Mouse (Mus musculus) liver, embryonic 13.5 days (tissue): ENCODE data around the gene Prl. TPM values are rescaled to one million over a fixed set of nuclear protein-coding genes. Genes with fewer than 3 reads are reported as not detected.
"Not testable (repeated sequence)": the region's sequence is repeated elsewhere in the genome, so short reads cannot be mapped to it uniquely, and the experiment has no call there.

Source experiments
- ATAC-seq: fragments of 200-750 bp; cut with Nextera tagmentation; 2 replicates; pipeline ENCODE4 v1.8.0; 2017; ENCODE audit warnings: low read depth, mild to moderate bottlenecking, moderate number of reproducible peaks, moderate library complexity
- DNase-seq: peaks from one replicate; pipeline ENCODE4 v3.0.0; 2022
- H3K27ac ChIP-seq: fragments of 300-500 bp; sonication (generic); 2 replicates; pipeline ENCODE4 v1.5.1; 2015; ENCODE audit warnings: moderate library complexity, mild to moderate bottlenecking, inconsistent platforms
- H3K27me3 ChIP-seq: fragments of 300-500 bp; sonication (generic); 2 replicates; pipeline ENCODE4 v1.6.1; 2015; ENCODE audit warnings: mild to moderate bottlenecking, inconsistent platforms
- H3K36me3 ChIP-seq: fragments of 300-500 bp; sonication (generic); 2 replicates; pipeline ENCODE4 v1.6.1; 2015; ENCODE audit warnings: mild to moderate bottlenecking, inconsistent platforms
- H3K4me1 ChIP-seq: fragments of 300-500 bp; sonication (generic); replicated peaks from 2 replicates; pipeline ENCODE4 v1.6.1; 2015; ENCODE audit warnings: inconsistent platforms
- H3K4me2 ChIP-seq: fragments of 300-500 bp; sonication (generic); 2 replicates; pipeline ENCODE4 v1.6.1; 2015; ENCODE audit warnings: inconsistent platforms, mild to moderate bottlenecking, moderate library complexity
- H3K4me3 ChIP-seq: fragments of 300-500 bp; sonication (generic); replicated peaks from 2 replicates; pipeline ENCODE4 v1.5.1; 2015; ENCODE audit warnings: mild to moderate bottlenecking, inconsistent platforms
- H3K9ac ChIP-seq: fragments of 300-500 bp; sonication (generic); 2 replicates; pipeline ENCODE4 v1.6.1; 2015; ENCODE audit warnings: mild to moderate bottlenecking, inconsistent platforms
- H3K9me3 ChIP-seq: fragments of 300-500 bp; sonication (generic); replicated peaks from 2 replicates; pipeline ENCODE4 v1.6.1; 2016; ENCODE audit warnings: inconsistent platforms
- WGBS: fragments of 180-500 bp; shearing (Covaris S2); methylation state at CpG from one replicate; pipeline ENCODE4 v1.1.7; 2015; ENCODE audit not compliant: insufficient replicate concordance; 5-methylcytosine and 5-hydroxymethylcytosine counted together
- polyA plus RNA-seq: library from polyadenylated mRNA; unstranded; fragments of >200 nt; fragmentation: Nextera tagmentation; extraction: Ambion mirVana; gene quantifications from 2 replicates; pipeline ENCODE4 v1.2.1, GENCODE M21; 2015

The Prl gene
- polyA plus RNA-seq, result not detected in 2 replicates

GRCm38 (mm10) chr13:27057270-27057669 is at the start of gene Prl:
TSS of gene Prl (plus strand) at chr13:27057570.
- no peak within 1 kb of the TSS for H3K4me3 ChIP-seq
- H3K4me1 ChIP-seq, result no peaks in the 10 kb centered on the region
- DNase-seq (no peak), ATAC-seq (no peak)
- H3K27ac ChIP-seq, result no peak within 1 kb of the TSS
- 52% methylated on average over 1 of the region's 1 CpGs for WGBS
- H3K36me3 ChIP-seq, result no peaks in the 10 kb centered on the region
- H3K4me2 ChIP-seq, result no peak within 1 kb of the TSS
- H3K9me3 ChIP-seq, result no peaks in the 10 kb centered on the region
- no peaks in the 10 kb centered on the region for H3K27me3 ChIP-seq
- no peak within 1 kb of the TSS for H3K9ac ChIP-seq

GRCm38 (mm10) chr13:27026614-27027013 is 30.8 kb upstream of the Prl start:
- no peak overlapping the region for H3K27ac ChIP-seq
- H3K4me3 ChIP-seq, result no peak overlapping the region
- no peak for DNase-seq
- WGBS, result 47% methylated on average over 1 of the region's 1 CpGs
- H3K9ac ChIP-seq, result no peak overlapping the region
- no peaks in the 10 kb centered on the region for H3K4me1 ChIP-seq
- no peaks in the 10 kb centered on the region for H3K9me3 ChIP-seq
- no peaks in the 10 kb centered on the region for H3K27me3 ChIP-seq
- ATAC-seq, result no peak
- H3K36me3 ChIP-seq, result no peaks in the 10 kb centered on the region
- no peak overlapping the region for H3K4me2 ChIP-seq

GRCm38 (mm10) chr13:27027376-27027775 is 30.0 kb upstream of the Prl start:
- WGBS, result 67% methylated on average over 1 of the region's 1 CpGs
- Histone ChIP-seq H3K27ac (no peak overlapping the region), H3K4me3 (no peak overlapping the region), H3K36me3 (no peaks in the 10 kb centered on the region), H3K4me1 (no peaks in the 10 kb centered on the region), H3K9me3 (no peaks in the 10 kb centered on the region), H3K4me2 (no peak overlapping the region), H3K27me3 (no peaks in the 10 kb centered on the region), H3K9ac (no peak overlapping the region)
- DNase-seq, result no peak
- no peak for ATAC-seq

- WGBS, result 51% methylated on average over 2 of the region's 2 CpGs
- DNase-seq, result no peak
- no peak for ATAC-seq
- H3K4me1 ChIP-seq, result no peaks in the 10 kb centered on the region
- no peaks in the 10 kb centered on the region for H3K9me3 ChIP-seq
- H3K4me2 ChIP-seq, result no peak overlapping the region
- no peaks in the 10 kb centered on the region for H3K27me3 ChIP-seq
- H3K36me3 ChIP-seq, result no peaks in the 10 kb centered on the region
- H3K27ac ChIP-seq, result no peak overlapping the region
- H3K4me3 ChIP-seq, result no peak overlapping the region
- H3K9ac ChIP-seq, result no peak overlapping the region
Measured at GRCm38 (mm10) chr13:27028501-27029240, 28.7 kb upstream of the Prl start.

- no peak overlapping the region for H3K9ac ChIP-seq
- no peaks in the 10 kb centered on the region for H3K36me3 ChIP-seq
- ATAC-seq (no peak), DNase-seq (no peak)
- H3K4me3 ChIP-seq, result no peak overlapping the region
- no peaks in the 10 kb centered on the region for H3K4me1 ChIP-seq
- no peak overlapping the region for H3K27ac ChIP-seq
- H3K9me3 ChIP-seq, result no peaks in the 10 kb centered on the region
- 49% methylated on average over 4 of the region's 4 CpGs for WGBS
- H3K4me2 ChIP-seq, result no peak overlapping the region
- H3K27me3 ChIP-seq, result no peaks in the 10 kb centered on the region
Measured at GRCm38 (mm10) chr13:27031101-27031852, 26.1 kb upstream of the Prl start.

GRCm38 (mm10) chr13:27031853-27032240 is 25.5 kb upstream of the Prl start:
- Histone ChIP-seq H3K9me3 (no peaks in the 10 kb centered on the region), H3K27ac (no peak overlapping the region), H3K27me3 (no peaks in the 10 kb centered on the region)

GRCm38 (mm10) chr13:27032998-27033397 is 24.4 kb upstream of the Prl start:
- no peak overlapping the region for H3K4me2 ChIP-seq
- no peaks in the 10 kb centered on the region for H3K36me3 ChIP-seq
- ATAC-seq (no peak), DNase-seq (no peak)
- no peaks in the 10 kb centered on the region for H3K27me3 ChIP-seq
- no peak overlapping the region for H3K4me3 ChIP-seq
- H3K4me1 ChIP-seq, result no peaks in the 10 kb centered on the region
- H3K27ac ChIP-seq, result no peak overlapping the region
- H3K9ac ChIP-seq, result no peak overlapping the region
- WGBS, result 64% methylated on average over 2 of the region's 2 CpGs
- no peaks in the 10 kb centered on the region for H3K9me3 ChIP-seq

More at GRCm38 (mm10) chr13:27031853-27032240, 25.5 kb upstream of the Prl start:
- no peaks in the 10 kb centered on the region for H3K36me3 ChIP-seq
- no peak for ATAC-seq
- no peak for DNase-seq
- no peak overlapping the region for H3K4me2 ChIP-seq
- no peak overlapping the region for H3K4me3 ChIP-seq
- no peaks in the 10 kb centered on the region for H3K4me1 ChIP-seq
- WGBS, result 47% methylated on average over 1 of the region's 1 CpGs
- H3K9ac ChIP-seq, result no peak overlapping the region

GRCm38 (mm10) chr13:27042185-27042584 is 15.2 kb upstream of the Prl start:
- no peaks in the 10 kb centered on the region for H3K9me3 ChIP-seq
- no peaks in the 10 kb centered on the region for H3K27me3 ChIP-seq
- H3K4me1 ChIP-seq, result no peaks in the 10 kb centered on the region
- no peak overlapping the region for H3K4me3 ChIP-seq
- H3K4me2 ChIP-seq, result no peak overlapping the region
- no peak overlapping the region for H3K27ac ChIP-seq
- 65% methylated on average over 2 of the region's 2 CpGs for WGBS
- DNase-seq, result no peak
- no peaks in the 10 kb centered on the region for H3K36me3 ChIP-seq
- no peak overlapping the region for H3K9ac ChIP-seq
- no peak for ATAC-seq

- H3K4me2 ChIP-seq, result no peak overlapping the region
- H3K4me3 ChIP-seq, result no peak overlapping the region
- H3K9ac ChIP-seq, result no peak overlapping the region
- no peaks in the 10 kb centered on the region for H3K9me3 ChIP-seq
- ATAC-seq, result no peak
- H3K4me1 ChIP-seq, result no peaks in the 10 kb centered on the region
- 61% methylated on average over 1 of the region's 1 CpGs for WGBS
- no peak for DNase-seq
- H3K36me3 ChIP-seq, result no peaks in the 10 kb centered on the region
- no peak overlapping the region for H3K27ac ChIP-seq
- no peaks in the 10 kb centered on the region for H3K27me3 ChIP-seq
Measured at GRCm38 (mm10) chr13:27043326-27043725, 14.0 kb upstream of the Prl start.

GRCm38 (mm10) chr13:27059177-27059576 is 1.8 kb downstream of the Prl start:
- H3K36me3 ChIP-seq, result no peaks in the 10 kb centered on the region
- no peak overlapping the region for H3K9ac ChIP-seq
- 53% methylated on average over 7 of the region's 7 CpGs for WGBS
- DNase-seq, result no peak
- H3K4me3 ChIP-seq, result no peak overlapping the region
- no peaks in the 10 kb centered on the region for H3K9me3 ChIP-seq
- H3K4me1 ChIP-seq, result no peaks in the 10 kb centered on the region
- no peak overlapping the region for H3K4me2 ChIP-seq
- no peak overlapping the region for H3K27ac ChIP-seq
- no peaks in the 10 kb centered on the region for H3K27me3 ChIP-seq
- no peak for ATAC-seq

GRCm38 (mm10) chr13:27093890-27094289 is 36.5 kb downstream of the Prl start, which contains the start of gene Prl3d1:
TSS of gene Prl3d1 (plus strand) at chr13:27094190.
- not testable (repeated sequence) for DNase-seq, ATAC-seq, H3K4me3 ChIP-seq, H3K36me3 ChIP-seq, H3K4me2 ChIP-seq, H3K9me3 ChIP-seq, H3K27ac ChIP-seq, H3K27me3 ChIP-seq, H3K4me1 ChIP-seq, H3K9ac ChIP-seq
- WGBS, result 75% methylated on average over 5 of the region's 5 CpGs
